Mouse (Mus musculus) CH12.LX (cell line): ENCODE results near the gene Srgap3. TPM values are rescaled to one million over a fixed set of nuclear protein-coding genes. Genes with fewer than 3 reads are reported as not detected.

Experiments used
- DNase-seq: peaks from one replicate; pipeline ENCODE4 v3.0.0-alpha.2; 2013; ENCODE audit errors: extremely low read depth
- H3K27ac ChIP-seq: 2 replicates; pipeline ENCODE4 v1.5.1; 2012; ENCODE audit warnings: low read depth, mild to moderate bottlenecking, control low read depth, moderate library complexity; ENCODE audit not compliant: insufficient read depth
- H3K27me3 ChIP-seq: replicated peaks from 2 replicates; pipeline ENCODE3; 2012; ENCODE audit warnings: inconsistent platforms
- H3K36me3 ChIP-seq, 2 experiments: replicated peaks in 1 of 2; 2 replicates each; pipeline versions ENCODE3 to v1.6.1; 2012; ENCODE audit warnings: inconsistent platforms in 1 of 2, low read length in 1 of 2, mild to moderate bottlenecking in 1 of 2, mixed read lengths in 1 of 2, moderate library complexity in 1 of 2; ENCODE audit not compliant: control insufficient read depth in 1 of 2, insufficient read depth in 1 of 2
- H3K4me1 ChIP-seq, 2 experiments: 2 replicates each; pipeline ENCODE4 v1.6.1; 2012; ENCODE audit warnings: inconsistent platforms in 1 of 2, moderate library complexity in 1 of 2; ENCODE audit not compliant: insufficient read depth in 2 of 2, control insufficient read depth in 1 of 2
- H3K4me2 ChIP-seq: 2 replicates; pipeline ENCODE4 v1.6.1; 2012; ENCODE audit warnings: low read depth, mild to moderate bottlenecking, control low read depth; ENCODE audit not compliant: poor library complexity, insufficient read depth, severe bottlenecking
- H3K4me3 ChIP-seq, 3 experiments: fragments of 150-350 bp in 1 of 3; sonication (generic) in 1 of 3; replicated peaks in 1 of 3; 2 replicates each; pipeline versions ENCODE3 to v1.5.1; 2011 to 2012; ENCODE audit warnings: low read depth in 2 of 3, low read length in 2 of 3, mild to moderate bottlenecking in 2 of 3, moderate library complexity in 2 of 3, control low read depth in 1 of 3, improper control_type of control experiment in 1 of 3, inconsistent platforms in 1 of 3, mixed read lengths in 1 of 3; ENCODE audit not compliant: poor library complexity in 1 of 3
- H3K79me2 ChIP-seq: replicated peaks from 2 replicates; pipeline ENCODE4 v1.6.1; 2012; ENCODE audit warnings: mild to moderate bottlenecking, moderate library complexity; ENCODE audit not compliant: control insufficient read depth, poor library complexity, insufficient read depth, severe bottlenecking; ENCODE audit errors: extremely low read depth
- H3K9ac ChIP-seq: 2 replicates; pipeline ENCODE4 v1.6.1; 2012; ENCODE audit warnings: low read depth, mild to moderate bottlenecking, control low read depth, moderate library complexity; ENCODE audit not compliant: insufficient read depth
- H3K9me3 ChIP-seq: replicated peaks from 2 replicates; pipeline ENCODE3; 2012; ENCODE audit warnings: low read length, inconsistent platforms, mixed read lengths
- BHLHE40 ChIP-seq: IDR thresholded peaks from 2 replicates; pipeline ENCODE4 v1.6.1; 2011; ENCODE audit warnings: mild to moderate bottlenecking, low read depth, low read length, improper control_type of control experiment
- CTCF ChIP-seq, 2 experiments: IDR thresholded peaks in 1 of 2; conservative IDR thresholded peaks in 1 of 2; 2 replicates each; pipeline ENCODE4 v1.5.1; 2011 to 2012; ENCODE audit warnings: low read depth in 2 of 2, low read length in 2 of 2, improper control_type of control experiment in 1 of 2, inconsistent platforms in 1 of 2, mild to moderate bottlenecking in 1 of 2, moderate library complexity in 1 of 2
- E2F4 ChIP-seq: IDR thresholded peaks from 2 replicates; pipeline ENCODE4 v1.6.1; 2011; ENCODE audit warnings: low read depth, low read length, improper control_type of control experiment; ENCODE audit not compliant: insufficient replicate concordance
- ELF1 ChIP-seq: IDR thresholded peaks from 2 replicates; pipeline ENCODE4 v1.6.1; 2014; ENCODE audit warnings: low read depth, mild to moderate bottlenecking, inconsistent platforms, low read length, improper control_type of control experiment
- JUN ChIP-seq: IDR thresholded peaks from 2 replicates; pipeline ENCODE4 v1.6.1; 2011; ENCODE audit warnings: low read depth, mild to moderate bottlenecking, low read length, improper control_type of control experiment, moderate library complexity; ENCODE audit not compliant: insufficient read depth
- KAT2A ChIP-seq: IDR thresholded peaks from 2 replicates; pipeline ENCODE4 v1.6.1; 2012; ENCODE audit warnings: low read length, improper control_type of control experiment, inconsistent platforms; ENCODE audit not compliant: insufficient replicate concordance
- MAX ChIP-seq: IDR thresholded peaks from 2 replicates; pipeline ENCODE4 v1.6.1; 2011; ENCODE audit warnings: low read length, improper control_type of control experiment
- MAZ ChIP-seq: IDR thresholded peaks from 2 replicates; pipeline ENCODE4 v1.6.1; 2012; ENCODE audit warnings: low read depth, mild to moderate bottlenecking, inconsistent platforms, low read length, improper control_type of control experiment, moderate library complexity
- MEF2A ChIP-seq: IDR thresholded peaks from 2 replicates; pipeline ENCODE4 v1.6.1; 2014; ENCODE audit warnings: low read depth, mild to moderate bottlenecking, inconsistent platforms, low read length, improper control_type of control experiment, borderline replicate concordance
- MXI1 ChIP-seq: IDR thresholded peaks from 2 replicates; pipeline ENCODE4 v1.6.1; 2011; ENCODE audit warnings: mild to moderate bottlenecking, low read depth, low read length, improper control_type of control experiment
- NRF1 ChIP-seq: IDR thresholded peaks from 2 replicates; pipeline ENCODE4 v1.6.1; 2014; ENCODE audit warnings: low read depth, mild to moderate bottlenecking, inconsistent platforms, low read length, improper control_type of control experiment, moderate library complexity
- POLR2A ChIP-seq: IDR thresholded peaks from 2 replicates; pipeline ENCODE4 v1.6.1; 2011; ENCODE audit warnings: low read depth, mild to moderate bottlenecking, improper control_type of control experiment, low read length
- RCOR1 ChIP-seq: conservative IDR thresholded peaks from 2 replicates; pipeline ENCODE4 v1.6.1; 2012; ENCODE audit warnings: low read depth, mild to moderate bottlenecking, inconsistent platforms, low read length, improper control_type of control experiment
- SIN3A ChIP-seq: IDR thresholded peaks from 2 replicates; pipeline ENCODE4 v1.6.1; 2012; ENCODE audit warnings: low read length, improper control_type of control experiment, inconsistent platforms
- SMC3 ChIP-seq: IDR thresholded peaks from 2 replicates; pipeline ENCODE4 v1.6.1; 2011; ENCODE audit warnings: low read depth, low read length, improper control_type of control experiment
- TBP ChIP-seq: conservative IDR thresholded peaks from 2 replicates; pipeline ENCODE4 v1.6.1; 2011; ENCODE audit warnings: low read depth, low read length, improper control_type of control experiment
- TCF12 ChIP-seq: IDR thresholded peaks from 2 replicates; pipeline ENCODE4 v1.6.1; 2014; ENCODE audit warnings: low read depth, mild to moderate bottlenecking, inconsistent platforms, low read length, improper control_type of control experiment
- USF1 ChIP-seq: IDR thresholded peaks from 2 replicates; pipeline ENCODE4 v1.6.1; 2014; ENCODE audit warnings: low read depth, mild to moderate bottlenecking, inconsistent platforms, low read length, improper control_type of control experiment
- ZKSCAN1 ChIP-seq: IDR thresholded peaks from 2 replicates; pipeline ENCODE4 v1.6.1; 2012; ENCODE audit warnings: low read depth, inconsistent platforms, low read length, improper control_type of control experiment, borderline replicate concordance
- ZMIZ1 ChIP-seq: IDR thresholded peaks from 2 replicates; pipeline ENCODE4 v1.6.1; 2012; ENCODE audit warnings: low read depth, mild to moderate bottlenecking, inconsistent platforms, low read length, improper control_type of control experiment
- ZNF384 ChIP-seq: IDR thresholded peaks from 2 replicates; pipeline ENCODE4 v1.6.1; 2012; ENCODE audit warnings: low read depth, low read length, improper control_type of control experiment, inconsistent platforms
- dilution Hi-C: fragments of 300-500 bp; cut with MboI; formaldehyde crosslinking; loops from 2 replicates; pipeline ENCODE4 v1.14.3; 2020; ENCODE audit warnings: low sequenced_read_pairs; ENCODE audit not compliant: extremely low pct_unique_long_range_greater_than_20kb, extremely low pct_ligation_motif_present
- in situ Hi-C: fragments of 300-500 bp; cut with MboI; formaldehyde crosslinking; loops from 3 replicates; pipeline ENCODE4 v1.14.3; 2019; ENCODE audit warnings: low sequenced_read_pairs, low pct_ligation_motif_present, low pct_unique_long_range_greater_than_20kb, mixed read lengths
- polyA plus RNA-seq: library from polyadenylated mRNA; unstranded; fragments of >175 nt; gene quantifications from 2 replicates; pipeline ENCODE4 v1.2.1, GENCODE M21; 2012; ENCODE audit warnings: low read depth; ENCODE audit not compliant: insufficient read length
- total RNA-seq, 2 experiments: library from RNA; depleted of rRNA; stranded (reverse); fragments of 300-350 nt in 1 of 2; fragments of >200 nt in 1 of 2; gene quantifications; 2 replicates each; pipeline ENCODE4 v1.2.3; 2012 to 2014

Gene Srgap3
- total and polyA plus RNA-seq, 3 experiments: 1.5 to 4.5 (median 2.1) TPM

DNA sequence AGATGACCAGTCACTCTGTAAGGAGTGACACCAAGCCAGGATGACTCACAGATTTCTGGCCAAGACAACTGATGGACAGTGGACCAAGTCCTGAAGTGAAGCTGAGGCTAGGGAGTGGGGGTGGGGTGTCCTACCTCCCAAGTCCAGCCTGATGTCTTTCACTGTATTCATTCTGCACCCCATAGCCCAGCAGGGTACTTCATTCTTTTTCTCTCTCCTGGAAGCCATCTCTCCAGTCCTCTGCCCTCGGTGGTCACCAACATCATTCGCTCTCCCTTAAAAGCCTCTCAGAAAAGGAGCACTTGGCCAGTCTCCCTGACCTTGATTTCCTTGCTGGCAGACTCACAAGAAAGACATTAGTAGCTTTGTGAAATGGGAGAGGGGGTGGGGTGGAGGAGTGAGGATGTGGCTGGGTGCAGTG lies 56.7 kb downstream of the Srgap3 start:
- Histone ChIP-seq H3K79me2 (no peaks in the 10 kb centered on the region), H3K9me3 (no peaks in the 10 kb centered on the region), H3K4me2 (no peak overlapping the region), H3K9ac (no peak overlapping the region), H3K36me3 (peaks cover 0 to 2% of the 10 kb centered on the region in 2 experiments), H3K27me3 (no peaks in the 10 kb centered on the region), H3K4me3 (no peak overlapping the region), H3K4me1 (peaks cover 18 to 40% of the 10 kb centered on the region in 2 experiments), H3K27ac (no peak overlapping the region)
- no peak for DNase-seq
- in situ Hi-C loops (no loop called here), dilution Hi-C loops (no loop called here)
- no peak for TF ChIP-seq JUN
- no peak for TF ChIP-seq SMC3
- TF ChIP-seq USF1: no peak
- TF ChIP-seq ZKSCAN1: no peak
- no peak for TF ChIP-seq E2F4
- TF ChIP-seq BHLHE40: no peak
- no peak for TF ChIP-seq MAX
- TF ChIP-seq MXI1: no peak
- no peak for TF ChIP-seq RCOR1
- TF ChIP-seq POLR2A: no peak
- no peak for TF ChIP-seq TBP
- no peak for TF ChIP-seq ZMIZ1
- TF ChIP-seq ELF1: no peak
- no peak for TF ChIP-seq MEF2A
- TF ChIP-seq SIN3A: no peak
- no peak for TF ChIP-seq CTCF (conservative IDR thresholded peaks at IDR 0.05 in 1 of 2, IDR thresholded peaks at IDR 0.05 in 1 of 2; ENCODE audit: low read depth in 2 of 2, low read length in 2 of 2)
- no peak for TF ChIP-seq NRF1
- TF ChIP-seq TCF12: no peak
- TF ChIP-seq KAT2A: no peak
- TF ChIP-seq MAZ: no peak

DNA sequence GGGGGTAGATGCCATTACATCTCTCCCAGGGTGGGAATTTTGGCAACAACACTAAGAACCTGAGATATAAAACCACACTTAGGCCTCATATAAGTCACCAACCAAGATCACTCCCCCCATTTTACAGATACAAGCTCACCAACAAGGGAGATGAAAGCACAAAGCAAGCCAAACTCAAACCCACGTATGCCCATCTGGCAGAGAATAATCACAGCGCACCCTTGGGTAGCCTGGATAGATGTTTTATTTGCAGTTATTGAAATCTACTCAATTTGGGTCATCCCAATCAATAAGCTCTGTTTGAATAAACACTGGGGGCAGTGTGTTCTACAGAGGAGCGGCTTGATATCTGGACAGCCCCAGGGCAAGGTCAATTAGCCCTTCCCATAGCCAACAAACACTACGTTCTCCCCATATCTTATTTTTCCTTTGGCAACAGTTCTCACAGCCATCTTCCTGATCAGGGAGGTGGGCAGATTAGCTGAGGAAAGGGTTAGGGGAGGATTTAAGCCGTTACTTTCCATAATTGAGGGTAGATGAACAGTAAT lies 63.4 kb downstream of the Srgap3 start:
- no peak for DNase-seq
- Histone ChIP-seq H3K36me3 (no peaks in the 10 kb centered on the region), H3K79me2 (no peaks in the 10 kb centered on the region), H3K27ac (no peak overlapping the region), H3K9ac (no peak overlapping the region), H3K4me3 (no peak overlapping the region), H3K9me3 (no peaks in the 10 kb centered on the region), H3K4me2 (no peak overlapping the region), H3K27me3 (no peaks in the 10 kb centered on the region), H3K4me1 (peaks cover 16 to 64% of the 10 kb centered on the region in 2 experiments)
- dilution Hi-C loops (no loop called here), in situ Hi-C loops (no loop called here)
- TF ChIP-seq SIN3A (no peak), SMC3 (no peak), ELF1 (no peak), ZNF384 (no peak), CTCF (conservative IDR thresholded peaks at IDR 0.05 in 1 of 2, IDR thresholded peaks at IDR 0.05 in 1 of 2; ENCODE audit: low read depth in 2 of 2, low read length in 2 of 2) (no peak), E2F4 (no peak)
